ENCODE assay signal across 8 mouse cellular contexts in genomic region chr19:4614305-4615150, GRCm38 (mm10). TPM values are rescaled to one million over a fixed set of nuclear protein-coding genes. Genes with fewer than 3 reads are reported as not detected.
DNase-seq lines count a peak whose midpoint lies in the region; ATAC-seq lines count a peak whose summit lies in the region.

No protein-coding gene starts in this region.

- peak overlapping the region; percentile 93 for H3K4me3 ChIP-seq in intestine, embryonic 15.5 days (replicated peaks)

- H3K4me1 ChIP-seq in intestine, embryonic 15.5 days (replicated peaks), result peaks cover 29% of the 10 kb centered on the region

- 24% methylated on average over 34 of the region's 49 CpGs for WGBS in intestine, embryonic 15.5 days

- H3K27ac ChIP-seq in intestine, embryonic 15.5 days, result peak overlapping the region; percentile 88

- H3K9ac ChIP-seq in intestine, embryonic 15.5 days, result peak overlapping the region; percentile 94

- ATAC-seq in intestine, embryonic 15.5 days, result peak; percentile 32
- no peak for ATAC-seq in CD4-positive, CD25-positive, alpha-beta regulatory T cell, adult 4 months

- H3K9me3 ChIP-seq in intestine, embryonic 15.5 days, result no peaks in the 10 kb centered on the region

- H3K4me2 ChIP-seq in intestine, embryonic 15.5 days (replicated peaks), result peak overlapping the region; percentile 84

- no peaks in the 10 kb centered on the region for H3K27me3 ChIP-seq in intestine, embryonic 15.5 days (replicated peaks)

- H3K36me3 ChIP-seq in intestine, embryonic 15.5 days, result peaks cover 17% of the 10 kb centered on the region

- DNase-seq in adrenal gland, postnatal 14 days, result peak; percentile 44
- DNase-seq in adrenal gland, postnatal 4 days (ENCODE audit: low spot score in 2 of 2), result no peak
- DNase-seq in urinary bladder, adult 2 months (ENCODE audit: low spot score), result peak; percentile 46
- no peak for DNase-seq in urinary bladder, postnatal 14 days (ENCODE audit: low spot score)
- DNase-seq in lung, postnatal 4 days, result peak; percentile 42 to 61
- no peak for DNase-seq in left cerebral cortex, adult 18-20 months (ENCODE audit: low spot score in 2 of 2)

RNA-seq across cellular contexts. Expression of gene Lrfn4, which starts 0.9 kb away (rescaled TPM):
- total RNA-seq in adrenal gland, postnatal 14 days (2021), result 6.1 and 7.6 TPM in 2 replicates
- 10 to 100 TPM; 15.8 to 20.0 TPM for total RNA-seq in adrenal gland, postnatal 4 days (2021)
- 6.7 and 8.2 TPM in 2 replicates for polyA plus RNA-seq in urinary bladder, adult 2 months (2012; rRNA removed)
- 6.5 and 7.8 TPM in 2 replicates for polyA plus RNA-seq in intestine, embryonic 15.5 days (2015; fragmentation: Nextera tagmentation; extraction: Ambion mirVana)
- not detected for polyA plus RNA-seq in CD4-positive, CD25-positive, alpha-beta regulatory T cell, adult 4 months (2017; shearing (Covaris generic))
- total RNA-seq in left cerebral cortex, adult 18-20 months (2021), result 10 to 100 TPM; 41.9 to 46.4 TPM

RNA-seq across cellular contexts. Expression of gene Rce1, which starts 10.9 kb away (rescaled TPM):
- total RNA-seq in adrenal gland, postnatal 14 days (2021), result 26.1 and 28.6 TPM in 2 replicates
- total RNA-seq in adrenal gland, postnatal 4 days (2021), result 10 to 100 TPM; 35.7 to 39.5 TPM
- polyA plus RNA-seq in urinary bladder, adult 2 months (2012; rRNA removed), result 40.1 and 50.6 TPM in 2 replicates
- polyA plus RNA-seq in intestine, embryonic 15.5 days (2015; fragmentation: Nextera tagmentation; extraction: Ambion mirVana), result 61.5 and 68.8 TPM in 2 replicates
- polyA plus RNA-seq in CD4-positive, CD25-positive, alpha-beta regulatory T cell, adult 4 months (2017; shearing (Covaris generic)), result 10 to 100 TPM; 45.3 to 50.7 TPM
- 10 to 100 TPM; 27.3 to 27.7 TPM for total RNA-seq in left cerebral cortex, adult 18-20 months (2021)

Comparison
In these comparisons a context has a peak if more than half of its experiments do, and no peak if none do; other contexts are left out.
1. DNase-seq: peak in adrenal gland, postnatal 14 days (single experiment), urinary bladder, adult 2 months (single experiment) and lung, postnatal 4 days (2 of 2); none in adrenal gland, postnatal 4 days (0 of 2), urinary bladder, postnatal 14 days (single experiment) and left cerebral cortex, adult 18-20 months (0 of 2).